Mouse (Mus musculus) C2C12 (cell line): Measurements from ENCODE around the gene Lrba.

Experiments used
- CTCF ChIP-seq: IDR thresholded peaks from one replicate; pipeline ENCODE4 v1.5.1; 2011; ENCODE audit not compliant: control insufficient read depth, insufficient read depth, insufficient read length
- FOSL1 ChIP-seq: IDR thresholded peaks from one replicate; pipeline ENCODE4 v1.8.0; 2011; ENCODE audit warnings: mild to moderate bottlenecking, low read length; ENCODE audit not compliant: poor library complexity, insufficient read depth, severe bottlenecking
- MAX ChIP-seq: IDR thresholded peaks from one replicate; pipeline ENCODE4 v1.6.1; 2011; ENCODE audit warnings: mild to moderate bottlenecking, control low read depth
- MYOD1 ChIP-seq: IDR thresholded peaks from one replicate; pipeline ENCODE4 v1.6.1; 2011; ENCODE audit warnings: low read depth; ENCODE audit not compliant: control insufficient read depth, insufficient read length
- USF1 ChIP-seq: IDR thresholded peaks from one replicate; pipeline ENCODE4 v1.6.1; 2011; ENCODE audit warnings: low read depth, mild to moderate bottlenecking, control low read depth, moderate library complexity

DNA sequence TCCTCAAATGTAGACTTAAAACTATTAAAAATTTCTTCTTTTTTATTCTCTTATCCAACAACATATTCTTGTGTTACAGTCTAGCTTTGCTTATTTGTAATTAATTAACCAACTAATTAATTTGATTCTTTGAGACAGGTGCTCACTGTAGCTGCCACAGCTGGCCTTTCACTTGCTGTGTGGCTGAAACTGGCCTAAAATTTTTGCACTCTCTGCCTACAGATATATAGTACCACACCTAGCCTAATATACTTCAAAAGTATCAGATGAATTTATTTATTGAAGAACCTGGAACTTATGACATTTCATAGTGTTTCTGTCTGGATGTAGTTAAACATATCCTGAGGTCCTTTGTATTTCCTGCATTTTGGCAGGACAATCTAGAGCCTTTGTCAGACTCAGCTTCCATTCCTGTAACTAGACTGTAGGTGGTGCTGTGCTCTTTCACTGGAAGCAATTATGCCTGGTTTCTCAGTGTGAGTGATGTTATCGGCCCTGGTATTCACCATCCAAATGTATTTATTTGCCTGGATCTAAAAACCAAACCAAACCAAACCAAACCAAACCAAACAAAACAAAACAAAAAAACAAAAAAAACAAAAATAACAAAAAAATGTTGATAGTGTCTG is 43.7 kb downstream of the Lrba start:
- TF ChIP-seq MAX (no peak), USF1 (no peak), CTCF (peak; percentile 14), FOSL1 (no peak), MYOD1 (no peak)
